Mouse (Mus musculus) small intestine, adult 2 months (tissue): ENCODE data around the gene Irf2.

Source experiments
- CTCF ChIP-seq: fragments of 200-500 bp; IDR thresholded peaks from 2 replicates; pipeline ENCODE4 v1.5.1; 2012; ENCODE audit warnings: low read depth, mild to moderate bottlenecking, control low read depth, inconsistent platforms, low read length, moderate library complexity, mixed read lengths; ENCODE audit not compliant: insufficient replicate concordance, insufficient read length; ENCODE audit errors: extremely low read depth
- POLR2A ChIP-seq: fragments of 200-500 bp; IDR thresholded peaks from 2 replicates; pipeline ENCODE4 v1.6.1; 2012; ENCODE audit warnings: low read depth, mild to moderate bottlenecking, control low read depth, inconsistent platforms, low read length, moderate library complexity

DNA sequence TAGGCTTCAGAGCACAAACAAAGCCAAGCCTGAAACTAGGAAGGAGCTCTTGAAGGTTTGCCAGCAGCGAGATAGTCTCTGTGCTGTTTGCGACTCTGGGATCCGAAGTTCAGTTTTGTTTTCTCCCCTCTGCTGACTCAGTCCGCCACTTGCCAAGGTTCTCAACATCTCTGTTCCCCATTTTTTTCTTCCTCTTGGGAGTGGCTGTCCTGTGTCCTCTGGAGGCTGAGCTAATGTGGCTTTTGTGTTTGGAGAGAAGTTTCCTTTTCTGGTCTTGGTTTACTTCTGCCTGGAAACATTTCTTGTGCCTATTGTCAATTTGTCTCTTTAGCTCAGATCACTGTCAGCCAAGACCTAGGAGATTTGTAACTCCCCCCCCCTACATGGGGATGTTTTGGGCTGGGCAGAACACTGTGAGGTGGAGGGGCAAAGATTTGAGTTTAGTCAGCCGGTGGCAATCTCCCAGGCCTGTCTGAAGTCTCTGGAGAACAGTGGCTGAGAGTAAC lies 103.2 kb downstream of the Irf2 start:
- no peak for TF ChIP-seq CTCF
- peak; percentile 26; the same call in 1 of the 2 replicates for TF ChIP-seq POLR2A
